Mouse (Mus musculus): Measurements from ENCODE around the gene Ankrd63.

- TF ChIP-seq CTCF (IDR thresholded peaks at IDR 0.05; ENCODE audit: control insufficient read depth, insufficient read depth, insufficient replicate concordance, low read depth, low read length) (no peak), POLR2A (IDR thresholded peaks at IDR 0.05; ENCODE audit: control insufficient read depth, low read depth, low read length) (no peak)
These were observed 18.7 kb downstream of the Ankrd63 start for GRCm38 (mm10) chr2:118685088-118685487.

Measured in testis, adult 2 months (tissue).